Mouse (Mus musculus) MEL (cell line): ENCODE data around the gene Aplf. TPM values are rescaled to one million over a fixed set of nuclear protein-coding genes. Genes with fewer than 3 reads are reported as not detected.

Experiments used
- DNase-seq: peaks from one replicate; pipeline ENCODE4 v3.0.0; 2011; ENCODE audit warnings: low read depth, low spot score
- H3K27ac ChIP-seq: 2 replicates; pipeline ENCODE4 v1.5.1; 2012; ENCODE audit warnings: low read depth, mild to moderate bottlenecking, control low read depth, low read length, moderate library complexity; ENCODE audit not compliant: control insufficient read depth
- H3K27me3 ChIP-seq, 2 experiments: fragments of 150-350 bp in 1 of 2; sonication (generic) in 1 of 2; 2 replicates each; pipeline ENCODE4 v1.6.1; 2012; ENCODE audit warnings: low read length in 2 of 2, mild to moderate bottlenecking in 2 of 2, improper control_type of control experiment in 1 of 2, moderate library complexity in 1 of 2; ENCODE audit not compliant: insufficient read depth in 2 of 2, control insufficient read depth in 1 of 2
- H3K36me3 ChIP-seq, 2 experiments: 2 replicates each; pipeline ENCODE4 v1.6.1; 2012 to 2014; ENCODE audit warnings: low read length in 2 of 2, improper control_type of control experiment in 1 of 2, inconsistent platforms in 1 of 2, mild to moderate bottlenecking in 1 of 2; ENCODE audit not compliant: insufficient read depth in 2 of 2, control insufficient read depth in 1 of 2
- H3K4me1 ChIP-seq, 2 experiments: fragments of 150-350 bp in 1 of 2; sonication (generic) in 1 of 2; 2 replicates each; pipeline ENCODE4 v1.6.1; 2012; ENCODE audit warnings: low read length in 2 of 2, improper control_type of control experiment in 1 of 2, mild to moderate bottlenecking in 1 of 2; ENCODE audit not compliant: insufficient read depth in 2 of 2, control insufficient read depth in 1 of 2
- H3K4me3 ChIP-seq, 2 experiments: fragments of 150-350 bp in 1 of 2; sonication (generic) in 1 of 2; 2 replicates each; pipeline ENCODE4 v1.5.1; 2012; ENCODE audit warnings: low read depth in 2 of 2, low read length in 2 of 2, mild to moderate bottlenecking in 2 of 2, moderate library complexity in 2 of 2, control low read depth in 1 of 2, improper control_type of control experiment in 1 of 2; ENCODE audit not compliant: control insufficient read depth in 1 of 2, insufficient read depth in 1 of 2
- H3K79me2 ChIP-seq: 2 replicates; pipeline ENCODE4 v1.6.1; 2012; ENCODE audit warnings: mild to moderate bottlenecking, low read length, moderate library complexity; ENCODE audit not compliant: control insufficient read depth, poor library complexity, insufficient read depth
- H3K9ac ChIP-seq: 2 replicates; pipeline ENCODE4 v1.6.1; 2012; ENCODE audit warnings: low read depth, mild to moderate bottlenecking, control low read depth, low read length, moderate library complexity; ENCODE audit not compliant: control insufficient read depth, poor library complexity, severe bottlenecking
- H3K9me3 ChIP-seq: fragments of 150-350 bp; sonication (generic); replicated peaks from 2 replicates; pipeline ENCODE4 v1.6.1; 2012; ENCODE audit warnings: mild to moderate bottlenecking, low read length, improper control_type of control experiment, moderate library complexity; ENCODE audit not compliant: insufficient read depth
- BHLHE40 ChIP-seq: IDR thresholded peaks from 2 replicates; pipeline ENCODE4 v1.6.1; 2012; ENCODE audit warnings: low read depth, mild to moderate bottlenecking, inconsistent platforms, low read length, improper control_type of control experiment, borderline replicate concordance
- CHD1 ChIP-seq: IDR thresholded peaks from 2 replicates; pipeline ENCODE4 v1.6.1; 2012; ENCODE audit warnings: low read depth, mild to moderate bottlenecking, inconsistent platforms, low read length, improper control_type of control experiment
- CHD2 ChIP-seq: IDR thresholded peaks from 2 replicates; pipeline ENCODE4 v1.6.1; 2011; ENCODE audit warnings: low read length, improper control_type of control experiment
- CTCF ChIP-seq, 3 experiments: IDR thresholded peaks in 2 of 3; conservative IDR thresholded peaks in 1 of 3; 2 replicates each; pipeline ENCODE4 v1.5.1; 2011 to 2012; ENCODE audit warnings: low read length in 3 of 3, low read depth in 2 of 3, mild to moderate bottlenecking in 2 of 3, improper control_type of control experiment in 1 of 3, inconsistent platforms in 1 of 3, mixed read lengths in 1 of 3, moderate library complexity in 1 of 3; ENCODE audit not compliant: control insufficient read depth in 1 of 3, insufficient read depth in 1 of 3, poor library complexity in 1 of 3, severe bottlenecking in 1 of 3
- ELF1 ChIP-seq: IDR thresholded peaks from 2 replicates; pipeline ENCODE4 v1.6.1; 2014; ENCODE audit warnings: low read depth, mild to moderate bottlenecking, inconsistent platforms, low read length, improper control_type of control experiment, moderate library complexity
- EP300 ChIP-seq, 2 experiments: IDR thresholded peaks; 2 replicates each; pipeline ENCODE4 v1.6.1; 2011; ENCODE audit warnings: improper control_type of control experiment in 2 of 2, low read length in 2 of 2, low read depth in 1 of 2, mild to moderate bottlenecking in 1 of 2
- ETS1 ChIP-seq: IDR thresholded peaks from 2 replicates; pipeline ENCODE4 v1.6.1; 2012; ENCODE audit warnings: low read depth, mild to moderate bottlenecking, inconsistent platforms, low read length, improper control_type of control experiment, moderate library complexity
- GABPA ChIP-seq: IDR thresholded peaks from 2 replicates; pipeline ENCODE4 v1.6.1; 2012; ENCODE audit warnings: low read depth, mild to moderate bottlenecking, inconsistent platforms, low read length, improper control_type of control experiment, moderate library complexity
- GATA1 ChIP-seq: IDR thresholded peaks from 2 replicates; pipeline ENCODE4 v1.6.1; 2011; ENCODE audit warnings: low read depth, low read length, improper control_type of control experiment
- HCFC1 ChIP-seq: IDR thresholded peaks from 2 replicates; pipeline ENCODE4 v1.6.1; 2012; ENCODE audit warnings: low read depth, mild to moderate bottlenecking, inconsistent platforms, low read length, improper control_type of control experiment, moderate library complexity
- KAT2A ChIP-seq: conservative IDR thresholded peaks from 2 replicates; pipeline ENCODE4 v1.6.1; 2012; ENCODE audit warnings: low read depth, low read length, improper control_type of control experiment, inconsistent platforms
- MAFK ChIP-seq: IDR thresholded peaks from 2 replicates; pipeline ENCODE4 v1.6.1; 2011; ENCODE audit warnings: low read depth, mild to moderate bottlenecking, low read length, improper control_type of control experiment, borderline replicate concordance
- MAX ChIP-seq: IDR thresholded peaks from 2 replicates; pipeline ENCODE4 v1.6.1; 2011; ENCODE audit warnings: low read length, improper control_type of control experiment
- MAZ ChIP-seq: IDR thresholded peaks from 2 replicates; pipeline ENCODE4 v1.6.1; 2012; ENCODE audit warnings: low read depth, mild to moderate bottlenecking, inconsistent platforms, low read length, improper control_type of control experiment
- MEF2A ChIP-seq: IDR thresholded peaks from 2 replicates; pipeline ENCODE4 v1.6.1; 2014; ENCODE audit warnings: low read depth, mild to moderate bottlenecking, inconsistent platforms, low read length, improper control_type of control experiment; ENCODE audit not compliant: poor library complexity, insufficient replicate concordance, severe bottlenecking; ENCODE audit errors: extremely low read depth
- MXI1 ChIP-seq: IDR thresholded peaks from 2 replicates; pipeline ENCODE4 v1.6.1; 2011; ENCODE audit warnings: mild to moderate bottlenecking, low read depth, low read length, improper control_type of control experiment
- MYB ChIP-seq: IDR thresholded peaks from 2 replicates; pipeline ENCODE4 v1.6.1; 2011; ENCODE audit warnings: mild to moderate bottlenecking, low read depth, low read length, improper control_type of control experiment
- NELFE ChIP-seq: IDR thresholded peaks from 2 replicates; pipeline ENCODE4 v1.6.1; 2011; ENCODE audit warnings: low read depth, low read length, improper control_type of control experiment
- NRF1 ChIP-seq: IDR thresholded peaks from 2 replicates; pipeline ENCODE4 v1.6.1; 2014; ENCODE audit warnings: low read depth, mild to moderate bottlenecking, inconsistent platforms, low read length, improper control_type of control experiment, moderate library complexity; ENCODE audit not compliant: poor library complexity, insufficient read depth, severe bottlenecking
- POLR2A ChIP-seq, 2 experiments: IDR thresholded peaks; 2 replicates each; pipeline ENCODE4 v1.6.1; 2011 to 2012; ENCODE audit warnings: low read length in 2 of 2, mild to moderate bottlenecking in 2 of 2, control low read depth in 1 of 2, improper control_type of control experiment in 1 of 2, low read depth in 1 of 2, moderate library complexity in 1 of 2; ENCODE audit not compliant: control insufficient read depth in 1 of 2, insufficient read depth in 1 of 2, poor library complexity in 1 of 2
- POLR2AphosphoS2 ChIP-seq: IDR thresholded peaks from 2 replicates; pipeline ENCODE4 v1.6.1; 2011; ENCODE audit warnings: low read length, improper control_type of control experiment
- POLR2AphosphoS5 ChIP-seq: IDR thresholded peaks from 2 replicates; pipeline ENCODE4 v1.6.1; 2012; ENCODE audit warnings: low read depth, borderline replicate concordance, mild to moderate bottlenecking, inconsistent platforms, low read length, moderate library complexity, mixed read lengths
- RAD21 ChIP-seq: IDR thresholded peaks from 2 replicates; pipeline ENCODE4 v1.6.1; 2011; ENCODE audit warnings: mild to moderate bottlenecking, low read depth, low read length, improper control_type of control experiment
- RCOR1 ChIP-seq: IDR thresholded peaks from 2 replicates; pipeline ENCODE4 v1.6.1; 2012; ENCODE audit warnings: low read depth, mild to moderate bottlenecking, inconsistent platforms, low read length, improper control_type of control experiment
- SIN3A ChIP-seq: IDR thresholded peaks from 2 replicates; pipeline ENCODE4 v1.6.1; 2012; ENCODE audit warnings: low read length, improper control_type of control experiment, inconsistent platforms
- SMC3 ChIP-seq: IDR thresholded peaks from 2 replicates; pipeline ENCODE4 v1.6.1; 2011; ENCODE audit warnings: low read depth, low read length, improper control_type of control experiment
- TAL1 ChIP-seq: IDR thresholded peaks from 2 replicates; pipeline ENCODE4 v1.6.1; 2012; ENCODE audit warnings: mild to moderate bottlenecking, inconsistent platforms, low read length, moderate library complexity, mixed read lengths
- TBP ChIP-seq: IDR thresholded peaks from 2 replicates; pipeline ENCODE4 v1.8.0; 2011; ENCODE audit warnings: low read depth, low read length, improper control_type of control experiment
- TCF12 ChIP-seq: IDR thresholded peaks from 2 replicates; pipeline ENCODE4 v1.6.1; 2014; ENCODE audit warnings: low read depth, mild to moderate bottlenecking, inconsistent platforms, low read length, improper control_type of control experiment, moderate library complexity
- UBTF ChIP-seq: IDR thresholded peaks from 2 replicates; pipeline ENCODE4 v1.6.1; 2012; ENCODE audit warnings: low read depth, mild to moderate bottlenecking, inconsistent platforms, low read length, improper control_type of control experiment, moderate library complexity, borderline replicate concordance; ENCODE audit not compliant: insufficient read depth
- USF1 ChIP-seq: IDR thresholded peaks from 2 replicates; pipeline ENCODE4 v1.6.1; 2014; ENCODE audit warnings: low read depth, mild to moderate bottlenecking, inconsistent platforms, low read length, improper control_type of control experiment, moderate library complexity
- ZC3H11A ChIP-seq: IDR thresholded peaks from 2 replicates; pipeline ENCODE4 v1.6.1; 2012; ENCODE audit warnings: low read depth, mild to moderate bottlenecking, inconsistent platforms, low read length, improper control_type of control experiment
- ZKSCAN1 ChIP-seq: IDR thresholded peaks from 2 replicates; pipeline ENCODE4 v1.6.1; 2012; ENCODE audit warnings: low read depth, mild to moderate bottlenecking, inconsistent platforms, low read length, improper control_type of control experiment, moderate library complexity
- ZMIZ1 ChIP-seq: IDR thresholded peaks from 2 replicates; pipeline ENCODE4 v1.6.1; 2012; ENCODE audit warnings: low read depth, mild to moderate bottlenecking, inconsistent platforms, low read length, improper control_type of control experiment, moderate library complexity
- polyA plus RNA-seq, 2 experiments: library from polyadenylated mRNA; stranded (reverse) in 1 of 2; unstranded in 1 of 2; fragments of >175 nt in 1 of 2; fragments of >200 nt in 1 of 2; gene quantifications; 2 replicates each; pipeline versions ENCODE4 v1.2.1 to v1.2.4; 2012; ENCODE audit warnings: low replicate concordance in 2 of 2, low read depth in 1 of 2; ENCODE audit not compliant: insufficient read length in 2 of 2, insufficient read depth in 1 of 2, missing spikeins in 1 of 2
- total RNA-seq: library from RNA; depleted of rRNA; stranded (reverse); fragments of 300-350 nt; gene quantifications from 2 replicates; pipeline ENCODE4 v1.2.3, GENCODE M21; 2012

Aplf gene
- total and polyA plus RNA-seq, 3 experiments, result 12.6 to 20.3 TPM; not detected in 1

GRCm38 (mm10) chr6:87653904-87654638, 17.9 kb downstream of the Aplf start (continued):
- TF ChIP-seq MXI1 (no peak), HCFC1 (no peak), GATA1 (peak; percentile 68; the same call in 1 of the 2 replicates), MAX (no peak), CHD1 (no peak), MYB (no peak), TAL1 (no peak), NELFE (0 out of 2 replicates have a peak, but pooled peaks have one; percentile 11)

- H3K27me3 ChIP-seq, result no peaks in the 10 kb centered on the region
- peak overlapping the region; percentile 38; the same call in 1 of the 2 replicates for H3K9ac ChIP-seq
- H3K9me3 ChIP-seq, result no peaks in the 10 kb centered on the region
- peaks cover 22 to 31% of the 10 kb centered on the region in 2 experiments for H3K4me1 ChIP-seq
- H3K27ac ChIP-seq, result peak overlapping the region; percentile 73
- H3K36me3 ChIP-seq, result peaks cover 4 to 33% of the 10 kb centered on the region in 2 experiments
- H3K4me3 ChIP-seq, result peak overlapping the region in 1 of 2 experiments; percentile 38; a peak in 2 of 4 replicates
- H3K79me2 ChIP-seq, result no peaks in the 10 kb centered on the region
- no peak for DNase-seq
- TF ChIP-seq GATA1 (no peak; the same call in 1 of the 2 replicates), CTCF (IDR thresholded peaks at IDR 0.05 in 2 of 3, conservative IDR thresholded peaks at IDR 0.05 in 1 of 3; ENCODE audit: control insufficient read depth in 1 of 3, insufficient read depth in 1 of 3, low read depth in 2 of 3, low read length in 3 of 3, poor library complexity in 1 of 3, severe bottlenecking in 1 of 3) (no peak), POLR2AphosphoS5 (no peak), SMC3 (no peak), GABPA (no peak), ZMIZ1 (no peak), NRF1 (no peak), MAX (no peak), TCF12 (no peak), RAD21 (no peak), SIN3A (no peak), MAZ (no peak), ELF1 (no peak), POLR2A (IDR thresholded peaks at IDR 0.05; ENCODE audit: control insufficient read depth in 1 of 2, insufficient read depth in 1 of 2, low read depth in 1 of 2, low read length in 2 of 2, poor library complexity in 1 of 2) (no peak), USF1 (peak; percentile 32; the same call in 1 of the 2 replicates), UBTF (no peak), MEF2A (no peak), ETS1 (peak; percentile 73), NELFE (no peak), MAFK (no peak), BHLHE40 (no peak; the same call in 1 of the 2 replicates), POLR2AphosphoS2 (no peak), HCFC1 (no peak), TAL1 (no peak), KAT2A (no peak), CHD2 (no peak), RCOR1 (peak; percentile 15; the same call in 1 of the 2 replicates), ZKSCAN1 (no peak), ZC3H11A (no peak), EP300 (IDR thresholded peaks at IDR 0.05; ENCODE audit: low read depth in 1 of 2, low read length in 2 of 2) (peak in 1 of 2 experiments; percentile 23; a peak in 1 of 4 replicates), TBP (no peak)
These were observed 18.5 kb downstream of the Aplf start for GRCm38 (mm10) chr6:87653478-87653877.
